Mouse (Mus musculus) monocyte, adult 5-6 weeks (primary cell): ENCODE measurements around the gene Milr1. TPM values are rescaled to one million over a fixed set of nuclear protein-coding genes. Genes with fewer than 3 reads are reported as not detected.
"Not testable (repeated sequence)": the region's sequence is repeated elsewhere in the genome, so short reads cannot be mapped to it uniquely, and the experiment has no call there.

ENCODE experiments used
- ATAC-seq: fragments of 153-309, 156-312 bp; replicated peaks from 2 replicates; pipeline ENCODE4 v1.8.0; 2017; ENCODE audit warnings: mild to moderate bottlenecking; ENCODE audit not compliant: low TSS enrichment, insufficient number of reproducible peaks, severe bottlenecking, poor library complexity, low FRiP score
- total RNA-seq: library from RNA; stranded (forward); fragments of 200-1000, 200-491, 200-594 nt; gene quantifications from 3 replicates; pipeline ENCODE4 v1.2.3, GENCODE M21; 2017

The Milr1 gene
- total RNA-seq, result 44.9 to 93.4 TPM (median 91.7 TPM) in 3 replicates

- peak; percentile 72 for ATAC-seq
These were observed at the start of gene Milr1 for GRCm38 (mm10) chr11:106751039-106752018. Gene Milr1, plus strand, starts transcription at chr11:106751226.

GRCm38 (mm10) chr11:106701589-106701988 is 49.4 kb upstream of the Milr1 start:
- no peak for ATAC-seq

- ATAC-seq, result peak; percentile 69
These were observed 48.4 kb upstream of the Milr1 start for GRCm38 (mm10) chr11:106702584-106702983.

GRCm38 (mm10) chr11:106703931-106704330 is 47.1 kb upstream of the Milr1 start:
- no peak for ATAC-seq

GRCm38 (mm10) chr11:106704399-106705111 is 46.5 kb upstream of the Milr1 start:
- ATAC-seq, result no peak

GRCm38 (mm10) chr11:106706212-106706611 is 44.8 kb upstream of the Milr1 start:
- ATAC-seq, result no peak

- no peak for ATAC-seq
These were observed 43.9 kb upstream of the Milr1 start for GRCm38 (mm10) chr11:106707085-106707484.

- ATAC-seq, result no peak
These were observed 43.2 kb upstream of the Milr1 start for GRCm38 (mm10) chr11:106707866-106708265.

- ATAC-seq, result no peak
These were observed 41.6 kb upstream of the Milr1 start for GRCm38 (mm10) chr11:106709227-106709985.

- ATAC-seq, result no peak
These were observed 40.2 kb upstream of the Milr1 start for GRCm38 (mm10) chr11:106710789-106711188.

GRCm38 (mm10) chr11:106715066-106715465 is 36.0 kb upstream of the Milr1 start:
- no peak for ATAC-seq

- ATAC-seq, result no peak
These were observed 34.5 kb upstream of the Milr1 start for GRCm38 (mm10) chr11:106716568-106716967.

- no peak for ATAC-seq
These were observed 30.6 kb upstream of the Milr1 start for GRCm38 (mm10) chr11:106720379-106720778.

GRCm38 (mm10) chr11:106722831-106723361 is 28.1 kb upstream of the Milr1 start:
- ATAC-seq, result 0 out of 2 replicates have a peak, but pooled peaks have one; percentile 35

- ATAC-seq, result no peak
These were observed 27.4 kb upstream of the Milr1 start for GRCm38 (mm10) chr11:106723611-106724125.

GRCm38 (mm10) chr11:106724176-106724915 is 26.7 kb upstream of the Milr1 start:
- no peak for ATAC-seq

- ATAC-seq, result not testable (repeated sequence)
These were observed 26.1 kb upstream of the Milr1 start for GRCm38 (mm10) chr11:106724916-106725235.

- ATAC-seq, result no peak
These were observed 23.1 kb upstream of the Milr1 start for GRCm38 (mm10) chr11:106727967-106728366.
